Mouse (Mus musculus) MEL (cell line): Measurements from ENCODE around the gene Rgs17.

Experiments
- CHD1 ChIP-seq: IDR thresholded peaks from 2 replicates; pipeline ENCODE4 v1.6.1; 2012; ENCODE audit warnings: low read depth, mild to moderate bottlenecking, inconsistent platforms, low read length, improper control_type of control experiment
- CTCF ChIP-seq, 3 experiments: IDR thresholded peaks in 2 of 3; conservative IDR thresholded peaks in 1 of 3; 2 replicates each; pipeline ENCODE4 v1.5.1; 2011 to 2012; ENCODE audit warnings: low read length in 3 of 3, low read depth in 2 of 3, mild to moderate bottlenecking in 2 of 3, improper control_type of control experiment in 1 of 3, inconsistent platforms in 1 of 3, mixed read lengths in 1 of 3, moderate library complexity in 1 of 3; ENCODE audit not compliant: control insufficient read depth in 1 of 3, insufficient read depth in 1 of 3, poor library complexity in 1 of 3, severe bottlenecking in 1 of 3
- MXI1 ChIP-seq: IDR thresholded peaks from 2 replicates; pipeline ENCODE4 v1.6.1; 2011; ENCODE audit warnings: mild to moderate bottlenecking, low read depth, low read length, improper control_type of control experiment
- RAD21 ChIP-seq: IDR thresholded peaks from 2 replicates; pipeline ENCODE4 v1.6.1; 2011; ENCODE audit warnings: mild to moderate bottlenecking, low read depth, low read length, improper control_type of control experiment

- peak; percentile 37; the same call in 1 of the 2 replicates for TF ChIP-seq MXI1
- no peak for TF ChIP-seq CTCF (IDR thresholded peaks at IDR 0.05 in 2 of 3, conservative IDR thresholded peaks at IDR 0.05 in 1 of 3; ENCODE audit: control insufficient read depth in 1 of 3, insufficient read depth in 1 of 3, low read depth in 2 of 3, low read length in 3 of 3, poor library complexity in 1 of 3, severe bottlenecking in 1 of 3)
- no peak for TF ChIP-seq RAD21
- TF ChIP-seq CHD1: peak; percentile 73; the same call in 1 of the 2 replicates
Observed at GRCm38 (mm10) chr10:5803739-5804138, 118.5 kb downstream of the Rgs17 start.
